Mouse (Mus musculus) stomach, embryonic 16.5 days (tissue): Measurements from ENCODE around the gene Gm10638. TPM values are rescaled to one million over a fixed set of nuclear protein-coding genes. Genes with fewer than 3 reads are reported as not detected.

Experiments used
- ATAC-seq: fragments of 200-750 bp; cut with Nextera tagmentation; 2 replicates; pipeline ENCODE4 v1.8.0; 2017; ENCODE audit warnings: moderate number of reproducible peaks, moderate TSS enrichment; ENCODE audit not compliant: insufficient read depth, low FRiP score
- H3K27ac ChIP-seq: fragments of 300-500 bp; sonication (generic); 2 replicates; pipeline ENCODE4 v1.5.1; 2014; ENCODE audit warnings: low read length
- H3K27me3 ChIP-seq: fragments of 300-500 bp; sonication (generic); 2 replicates; pipeline ENCODE4 v1.6.1; 2014; ENCODE audit warnings: low read length, control low read depth, mixed read lengths; ENCODE audit not compliant: control insufficient read depth, insufficient read depth
- H3K36me3 ChIP-seq: fragments of 300-500 bp; sonication (generic); 2 replicates; pipeline ENCODE4 v1.6.1; 2014; ENCODE audit warnings: low read length; ENCODE audit not compliant: control insufficient read depth, insufficient read depth
- H3K4me1 ChIP-seq: fragments of 300-500 bp; sonication (generic); 2 replicates; pipeline ENCODE4 v1.6.1; 2014; ENCODE audit warnings: low read length, control low read depth, mixed read lengths; ENCODE audit not compliant: control insufficient read depth, insufficient read depth
- H3K4me2 ChIP-seq: fragments of 300-500 bp; sonication (generic); 2 replicates; pipeline ENCODE4 v1.6.1; 2014; ENCODE audit warnings: low read depth, low read length, mixed read lengths
- H3K4me3 ChIP-seq: fragments of 300-500 bp; sonication (generic); replicated peaks from 2 replicates; pipeline ENCODE4 v1.5.1; 2014; ENCODE audit warnings: mild to moderate bottlenecking, low read length
- H3K9ac ChIP-seq: fragments of 300-500 bp; sonication (generic); 2 replicates; pipeline ENCODE4 v1.6.1; 2014; ENCODE audit warnings: low read length
- H3K9me3 ChIP-seq: fragments of 300-500 bp; sonication (generic); replicated peaks from 2 replicates; pipeline ENCODE4 v1.6.1; 2016; ENCODE audit warnings: low read length, control low read depth; ENCODE audit not compliant: control insufficient read depth
- WGBS: fragments of 180-500 bp; shearing (Covaris S2); extraction: QIAGEN DNeasy Blood & Tissue Kit; methylation state at CpG from one replicate; pipeline ENCODE4 v1.1.7; 2014; 5-methylcytosine and 5-hydroxymethylcytosine counted together
- polyA plus RNA-seq: library from polyadenylated mRNA; unstranded; fragments of >200 nt; fragmentation: Nextera tagmentation; extraction: Ambion mirVana; gene quantifications from 2 replicates; pipeline ENCODE4 v1.2.1, GENCODE M21; 2015

The Gm10638 gene
- polyA plus RNA-seq, 1 experiment from 2014 or later: 1.8 TPM

- Histone ChIP-seq H3K9me3 (no peaks in the 10 kb centered on the region), H3K36me3 (no peaks in the 10 kb centered on the region), H3K4me2 (no peak overlapping the region), H3K27ac (peak overlapping the region; percentile 68), H3K27me3 (no peaks in the 10 kb centered on the region), H3K4me1 (peaks cover 3% of the 10 kb centered on the region; the same call in 1 of the 2 replicates), H3K9ac (no peak overlapping the region), H3K4me3 (no peak overlapping the region)
- 81% methylated on average over 9 of the region's 9 CpGs for WGBS
- ATAC-seq: peak; percentile 43; the same call in 1 of the 2 replicates
Observed at GRCm38 (mm10) chr8:86766548-86767211, 21.2 kb downstream of the Gm10638 start.

- ATAC-seq: peak; percentile 49; the same call in 1 of the 2 replicates
- H3K4me2 ChIP-seq: no peak overlapping the region
- H3K27ac ChIP-seq: peak overlapping the region; percentile 73; the same call in 1 of the 2 replicates
- 50% methylated on average over 5 of the region's 5 CpGs for WGBS
- H3K4me1 ChIP-seq: peaks cover 3% of the 10 kb centered on the region; the same call in 1 of the 2 replicates
- H3K36me3 ChIP-seq: no peaks in the 10 kb centered on the region
- H3K27me3 ChIP-seq: no peaks in the 10 kb centered on the region
- no peak overlapping the region for H3K4me3 ChIP-seq
- H3K9ac ChIP-seq: no peak overlapping the region
- H3K9me3 ChIP-seq: no peaks in the 10 kb centered on the region
Observed at GRCm38 (mm10) chr8:86768499-86768898, 23.0 kb downstream of the Gm10638 start.

GRCm38 (mm10) chr8:86769945-86770715, 24.6 kb downstream of the Gm10638 start:
- Histone ChIP-seq H3K4me1 (peaks cover 3% of the 10 kb centered on the region; the same call in 1 of the 2 replicates), H3K4me2 (no peak overlapping the region), H3K27me3 (no peaks in the 10 kb centered on the region), H3K27ac (no peak overlapping the region), H3K4me3 (no peak overlapping the region), H3K36me3 (no peaks in the 10 kb centered on the region), H3K9ac (no peak overlapping the region), H3K9me3 (no peaks in the 10 kb centered on the region)
- ATAC-seq: no peak
- WGBS: 78% methylated on average over 1 of the region's 1 CpGs

GRCm38 (mm10) chr8:86779207-86779606, 33.7 kb downstream of the Gm10638 start:
- Histone ChIP-seq H3K4me3 (no peak overlapping the region), H3K27ac (no peak overlapping the region), H3K4me2 (no peak overlapping the region), H3K4me1 (peaks cover 7% of the 10 kb centered on the region), H3K27me3 (no peaks in the 10 kb centered on the region), H3K9me3 (no peaks in the 10 kb centered on the region), H3K36me3 (no peaks in the 10 kb centered on the region), H3K9ac (no peak overlapping the region)
- ATAC-seq: no peak
- 69% methylated on average over 8 of the region's 8 CpGs for WGBS

- Histone ChIP-seq H3K27ac (no peak overlapping the region), H3K9ac (no peak overlapping the region)
- WGBS: 93% methylated on average over 8 of the region's 8 CpGs
Observed at GRCm38 (mm10) chr8:86781094-86781493, 35.6 kb downstream of the Gm10638 start.

GRCm38 (mm10) chr8:86786498-86786897, 41.0 kb downstream of the Gm10638 start:
- WGBS: 54% methylated on average over 5 of the region's 5 CpGs
- no peak overlapping the region for H3K27ac ChIP-seq

More at GRCm38 (mm10) chr8:86781094-86781493, 35.6 kb downstream of the Gm10638 start:
- Histone ChIP-seq H3K36me3 (no peaks in the 10 kb centered on the region), H3K4me2 (no peak overlapping the region), H3K9me3 (no peaks in the 10 kb centered on the region), H3K27me3 (no peaks in the 10 kb centered on the region), H3K4me3 (no peak overlapping the region), H3K4me1 (peaks cover 7% of the 10 kb centered on the region)
- ATAC-seq: no peak

GRCm38 (mm10) chr8:86787891-86788420, 42.5 kb downstream of the Gm10638 start:
- Histone ChIP-seq H3K27me3 (no peaks in the 10 kb centered on the region), H3K27ac (peak overlapping the region; percentile 48), H3K4me1 (peaks cover 2% of the 10 kb centered on the region; the same call in 1 of the 2 replicates), H3K9ac (no peak overlapping the region), H3K9me3 (no peaks in the 10 kb centered on the region), H3K4me2 (no peak overlapping the region), H3K4me3 (no peak overlapping the region), H3K36me3 (no peaks in the 10 kb centered on the region)
- ATAC-seq: peak; percentile 23; the same call in 1 of the 2 replicates
- 48% methylated on average over 12 of the region's 12 CpGs for WGBS

More at GRCm38 (mm10) chr8:86786498-86786897, 41.0 kb downstream of the Gm10638 start:
- Histone ChIP-seq H3K9me3 (no peaks in the 10 kb centered on the region), H3K27me3 (no peaks in the 10 kb centered on the region), H3K36me3 (no peaks in the 10 kb centered on the region), H3K9ac (no peak overlapping the region), H3K4me2 (no peak overlapping the region), H3K4me1 (peaks cover 2% of the 10 kb centered on the region; the same call in 1 of the 2 replicates), H3K4me3 (no peak overlapping the region)
- ATAC-seq: no peak

GRCm38 (mm10) chr8:86789576-86789975, 44.1 kb downstream of the Gm10638 start:
- no peak overlapping the region for H3K4me2 ChIP-seq
- 79% methylated on average over 1 of the region's 1 CpGs for WGBS

GRCm38 (mm10) chr8:86791542-86791941, 46.0 kb downstream of the Gm10638 start:
- no peak for ATAC-seq
- WGBS: 71% methylated on average over 6 of the region's 6 CpGs
- Histone ChIP-seq H3K4me1 (peaks cover 2% of the 10 kb centered on the region; the same call in 1 of the 2 replicates), H3K9ac (no peak overlapping the region), H3K27ac (no peak overlapping the region), H3K9me3 (no peaks in the 10 kb centered on the region), H3K36me3 (no peaks in the 10 kb centered on the region), H3K4me3 (no peak overlapping the region), H3K27me3 (no peaks in the 10 kb centered on the region), H3K4me2 (no peak overlapping the region)

More at GRCm38 (mm10) chr8:86789576-86789975, 44.1 kb downstream of the Gm10638 start:
- Histone ChIP-seq H3K27ac (peak overlapping the region; percentile 58; the same call in 1 of the 2 replicates), H3K4me3 (no peak overlapping the region), H3K27me3 (no peaks in the 10 kb centered on the region), H3K4me1 (peaks cover 2% of the 10 kb centered on the region; the same call in 1 of the 2 replicates), H3K36me3 (no peaks in the 10 kb centered on the region), H3K9me3 (no peaks in the 10 kb centered on the region), H3K9ac (no peak overlapping the region)
- peak; percentile 31; the same call in 1 of the 2 replicates for ATAC-seq
